Mouse (Mus musculus): ENCODE measurements around the gene Slc46a2. TPM values are rescaled to one million over a fixed set of nuclear protein-coding genes. Genes with fewer than 3 reads are reported as not detected.

Slc46a2 gene
- polyA plus RNA-seq, 1 experiment from 2014 or later, result 0.84 TPM

- Histone ChIP-seq H3K4me3 (ENCODE audit: low read depth, low read length) (no peak overlapping the region), H3K27me3 (replicated peaks; ENCODE audit: control insufficient read depth, insufficient read depth, low read length) (peaks cover 13% of the 10 kb centered on the region), H3K27ac (replicated peaks; ENCODE audit: low read depth, low read length) (no peak overlapping the region), H3K9ac (ENCODE audit: low read depth, low read length) (no peak overlapping the region), H3K4me1 (ENCODE audit: control insufficient read depth, insufficient read depth, low read length) (no peaks in the 10 kb centered on the region; the same call in 1 of the 2 replicates), H3K36me3 (ENCODE audit: control insufficient read depth, insufficient read depth, low read length) (no peaks in the 10 kb centered on the region), H3K9me3 (ENCODE audit: control insufficient read depth, low read length) (no peaks in the 10 kb centered on the region), H3K4me2 (ENCODE audit: low read depth, low read length) (no peak overlapping the region)
- no peak for DNase-seq (ENCODE audit: low spot score)
- ATAC-seq (ENCODE audit: low read depth), result no peak
- 87% methylated on average over 3 of the region's 3 CpGs for WGBS
Observed at GRCm38 (mm10) chr4:59917966-59918365, 3.1 kb upstream of the Slc46a2 start.

- H3K27me3 ChIP-seq (replicated peaks; ENCODE audit: control insufficient read depth, insufficient read depth, low read length), result peaks cover 2% of the 10 kb centered on the region
- 83% methylated on average over 2 of the region's 2 CpGs for WGBS
- no peak overlapping the region for H3K4me2 ChIP-seq (ENCODE audit: low read depth, low read length)
- H3K4me3 ChIP-seq (ENCODE audit: low read depth, low read length), result no peak overlapping the region
- H3K27ac ChIP-seq (replicated peaks; ENCODE audit: low read depth, low read length), result no peak overlapping the region
- no peak for ATAC-seq (ENCODE audit: low read depth)
- H3K9me3 ChIP-seq (ENCODE audit: control insufficient read depth, low read length), result no peaks in the 10 kb centered on the region
- H3K4me1 ChIP-seq (ENCODE audit: control insufficient read depth, insufficient read depth, low read length), result no peaks in the 10 kb centered on the region
- H3K36me3 ChIP-seq (ENCODE audit: control insufficient read depth, insufficient read depth, low read length), result no peaks in the 10 kb centered on the region
- DNase-seq (ENCODE audit: low spot score), result no peak
- H3K9ac ChIP-seq (ENCODE audit: low read depth, low read length), result no peak overlapping the region
Observed at GRCm38 (mm10) chr4:59908785-59909184, 6.1 kb downstream of the Slc46a2 start.

- Histone ChIP-seq H3K27ac (replicated peaks; ENCODE audit: low read depth, low read length) (no peak overlapping the region), H3K36me3 (ENCODE audit: control insufficient read depth, insufficient read depth, low read length) (no peaks in the 10 kb centered on the region), H3K9me3 (ENCODE audit: control insufficient read depth, low read length) (no peaks in the 10 kb centered on the region), H3K9ac (ENCODE audit: low read depth, low read length) (0 out of 2 replicates have a peak overlapping the region, but pooled peaks have one; percentile 8), H3K4me2 (ENCODE audit: low read depth, low read length) (no peak overlapping the region), H3K4me1 (ENCODE audit: control insufficient read depth, insufficient read depth, low read length) (no peaks in the 10 kb centered on the region), H3K27me3 (replicated peaks; ENCODE audit: control insufficient read depth, insufficient read depth, low read length) (no peaks in the 10 kb centered on the region), H3K4me3 (ENCODE audit: low read depth, low read length) (no peak overlapping the region)
- 0 out of 2 replicates have a peak, but pooled peaks have one; percentile 18 for ATAC-seq (ENCODE audit: low read depth)
- peak; percentile 24 for DNase-seq (ENCODE audit: low spot score)
- WGBS, result 27% methylated on average over 10 of the region's 10 CpGs
Observed at GRCm38 (mm10) chr4:59907657-59908230, 7.1 kb downstream of the Slc46a2 start.

GRCm38 (mm10) chr4:59907092-59907491 is 7.8 kb downstream of the Slc46a2 start:
- Histone ChIP-seq H3K4me1 (ENCODE audit: control insufficient read depth, insufficient read depth, low read length) (no peaks in the 10 kb centered on the region), H3K4me2 (ENCODE audit: low read depth, low read length) (no peak overlapping the region), H3K9ac (ENCODE audit: low read depth, low read length) (no peak overlapping the region), H3K9me3 (ENCODE audit: control insufficient read depth, low read length) (no peaks in the 10 kb centered on the region), H3K36me3 (ENCODE audit: control insufficient read depth, insufficient read depth, low read length) (no peaks in the 10 kb centered on the region), H3K4me3 (ENCODE audit: low read depth, low read length) (no peak overlapping the region), H3K27me3 (replicated peaks; ENCODE audit: control insufficient read depth, insufficient read depth, low read length) (no peaks in the 10 kb centered on the region), H3K27ac (replicated peaks; ENCODE audit: low read depth, low read length) (no peak overlapping the region)
- WGBS, result 83% methylated on average over 6 of the region's 6 CpGs
- DNase-seq (ENCODE audit: low spot score) (no peak), ATAC-seq (ENCODE audit: low read depth) (no peak)

GRCm38 (mm10) chr4:59902547-59902946 is 12.3 kb downstream of the Slc46a2 start:
- H3K4me2 ChIP-seq (ENCODE audit: low read depth, low read length), result no peak overlapping the region
- DNase-seq (ENCODE audit: low spot score) (no peak), ATAC-seq (ENCODE audit: low read depth) (no peak)
- no peaks in the 10 kb centered on the region for H3K4me1 ChIP-seq (ENCODE audit: control insufficient read depth, insufficient read depth, low read length)
- no peak overlapping the region for H3K4me3 ChIP-seq (ENCODE audit: low read depth, low read length)
- no peaks in the 10 kb centered on the region for H3K27me3 ChIP-seq (replicated peaks; ENCODE audit: control insufficient read depth, insufficient read depth, low read length)
- no peaks in the 10 kb centered on the region for H3K9me3 ChIP-seq (ENCODE audit: control insufficient read depth, low read length)
- WGBS, result 65% methylated on average over 6 of the region's 6 CpGs
- H3K27ac ChIP-seq (replicated peaks; ENCODE audit: low read depth, low read length), result no peak overlapping the region
- H3K36me3 ChIP-seq (ENCODE audit: control insufficient read depth, insufficient read depth, low read length), result peaks cover 12% of the 10 kb centered on the region
- H3K9ac ChIP-seq (ENCODE audit: low read depth, low read length), result no peak overlapping the region

- H3K9ac ChIP-seq (ENCODE audit: low read depth, low read length), result no peak overlapping the region
- 63% methylated on average over 6 of the region's 6 CpGs for WGBS
- DNase-seq (ENCODE audit: low spot score), result no peak
- no peaks in the 10 kb centered on the region for H3K4me1 ChIP-seq (ENCODE audit: control insufficient read depth, insufficient read depth, low read length)
- no peak overlapping the region for H3K4me2 ChIP-seq (ENCODE audit: low read depth, low read length)
- no peaks in the 10 kb centered on the region for H3K27me3 ChIP-seq (replicated peaks; ENCODE audit: control insufficient read depth, insufficient read depth, low read length)
- no peak overlapping the region for H3K27ac ChIP-seq (replicated peaks; ENCODE audit: low read depth, low read length)
- no peak for ATAC-seq (ENCODE audit: low read depth)
- H3K36me3 ChIP-seq (ENCODE audit: control insufficient read depth, insufficient read depth, low read length), result peaks cover 12% of the 10 kb centered on the region
- no peak overlapping the region for H3K4me3 ChIP-seq (ENCODE audit: low read depth, low read length)
- H3K9me3 ChIP-seq (ENCODE audit: control insufficient read depth, low read length), result no peaks in the 10 kb centered on the region
Observed at GRCm38 (mm10) chr4:59901810-59902209, 13.0 kb downstream of the Slc46a2 start.

GRCm38 (mm10) chr4:59898521-59898919 is 16.3 kb downstream of the Slc46a2 start:
- ATAC-seq (ENCODE audit: low read depth) (no peak), DNase-seq (ENCODE audit: low spot score) (no peak)
- no peak overlapping the region for H3K27ac ChIP-seq (replicated peaks; ENCODE audit: low read depth, low read length)
- no peaks in the 10 kb centered on the region for H3K27me3 ChIP-seq (replicated peaks; ENCODE audit: control insufficient read depth, insufficient read depth, low read length)
- no peak overlapping the region for H3K9ac ChIP-seq (ENCODE audit: low read depth, low read length)
- H3K4me1 ChIP-seq (ENCODE audit: control insufficient read depth, insufficient read depth, low read length), result no peaks in the 10 kb centered on the region
- H3K4me3 ChIP-seq (ENCODE audit: low read depth, low read length), result no peak overlapping the region
- no peaks in the 10 kb centered on the region for H3K9me3 ChIP-seq (ENCODE audit: control insufficient read depth, low read length)
- peaks cover 32% of the 10 kb centered on the region for H3K36me3 ChIP-seq (ENCODE audit: control insufficient read depth, insufficient read depth, low read length)
- 85% methylated on average over 9 of the region's 9 CpGs for WGBS
- H3K4me2 ChIP-seq (ENCODE audit: low read depth, low read length), result no peak overlapping the region

GRCm38 (mm10) chr4:59897814-59898520 is 16.9 kb downstream of the Slc46a2 start:
- Histone ChIP-seq H3K4me1 (ENCODE audit: control insufficient read depth, insufficient read depth, low read length) (no peaks in the 10 kb centered on the region), H3K4me2 (ENCODE audit: low read depth, low read length) (no peak overlapping the region), H3K27me3 (replicated peaks; ENCODE audit: control insufficient read depth, insufficient read depth, low read length) (no peaks in the 10 kb centered on the region), H3K36me3 (ENCODE audit: control insufficient read depth, insufficient read depth, low read length) (peaks cover 34% of the 10 kb centered on the region), H3K27ac (replicated peaks; ENCODE audit: low read depth, low read length) (no peak overlapping the region), H3K9me3 (ENCODE audit: control insufficient read depth, low read length) (no peaks in the 10 kb centered on the region), H3K9ac (ENCODE audit: low read depth, low read length) (no peak overlapping the region), H3K4me3 (ENCODE audit: low read depth, low read length) (no peak overlapping the region)
- ATAC-seq (ENCODE audit: low read depth) (no peak), DNase-seq (ENCODE audit: low spot score) (no peak)
- WGBS, result 84% methylated on average over 12 of the region's 12 CpGs

GRCm38 (mm10) chr4:59896000-59896399 is 18.9 kb downstream of the Slc46a2 start:
- WGBS, result 72% methylated on average over 5 of the region's 5 CpGs

More at GRCm38 (mm10) chr4:59896000-59896399, 18.9 kb downstream of the Slc46a2 start:
- Histone ChIP-seq H3K27ac (replicated peaks; ENCODE audit: low read depth, low read length) (no peak overlapping the region), H3K4me3 (ENCODE audit: low read depth, low read length) (no peak overlapping the region), H3K4me1 (ENCODE audit: control insufficient read depth, insufficient read depth, low read length) (no peaks in the 10 kb centered on the region), H3K9me3 (ENCODE audit: control insufficient read depth, low read length) (no peaks in the 10 kb centered on the region), H3K36me3 (ENCODE audit: control insufficient read depth, insufficient read depth, low read length) (peaks cover 34% of the 10 kb centered on the region), H3K9ac (ENCODE audit: low read depth, low read length) (no peak overlapping the region), H3K4me2 (ENCODE audit: low read depth, low read length) (no peak overlapping the region), H3K27me3 (replicated peaks; ENCODE audit: control insufficient read depth, insufficient read depth, low read length) (no peaks in the 10 kb centered on the region)
- ATAC-seq (ENCODE audit: low read depth) (no peak), DNase-seq (ENCODE audit: low spot score) (no peak)
